Mouse (Mus musculus) gastrocnemius, postnatal 36 days (tissue): Measurements from ENCODE around the gene Thra. TPM values are rescaled to one million over a fixed set of nuclear protein-coding genes. Genes with fewer than 3 reads are reported as not detected.
"Not testable (repeated sequence)": the region's sequence is repeated elsewhere in the genome, so short reads cannot be mapped to it uniquely, and the experiment has no call there.

Experiments used
- DNase-seq, 2 experiments: peaks; one replicate each; pipeline ENCODE4 v3.0.0; 2022
- intact Hi-C: fragments of 180-260 bp; cut with DNase I; formaldehyde crosslinking; loops from one replicate; pipeline ENCODE4 v1.15.1; 2025
- long read RNA-seq, 2 experiments: library from polyadenylated mRNA; stranded (forward); transcript quantifications; one replicate each; pipeline ENCODE4 v2.0.0; 2021
- total RNA-seq, 2 experiments: library from RNA; stranded (reverse); gene quantifications; 2 replicates each; pipeline ENCODE4 v1.2.3; 2021

The Thra gene
- 10 to 100 TPM; 72.6 to 75.7 TPM for total RNA-seq
- long read RNA-seq, experiment 1, partial matches to known transcripts = 12 of 18 reads
- long read RNA-seq, experiment 1, other reads (novel, unspliced or antisense) = 6 of 18 reads
- long read RNA-seq, experiment 2, partial matches to known transcripts = 17 of 41 reads
- long read RNA-seq, experiment 2, other reads (novel, unspliced or antisense) = 19 of 41 reads

DNA sequence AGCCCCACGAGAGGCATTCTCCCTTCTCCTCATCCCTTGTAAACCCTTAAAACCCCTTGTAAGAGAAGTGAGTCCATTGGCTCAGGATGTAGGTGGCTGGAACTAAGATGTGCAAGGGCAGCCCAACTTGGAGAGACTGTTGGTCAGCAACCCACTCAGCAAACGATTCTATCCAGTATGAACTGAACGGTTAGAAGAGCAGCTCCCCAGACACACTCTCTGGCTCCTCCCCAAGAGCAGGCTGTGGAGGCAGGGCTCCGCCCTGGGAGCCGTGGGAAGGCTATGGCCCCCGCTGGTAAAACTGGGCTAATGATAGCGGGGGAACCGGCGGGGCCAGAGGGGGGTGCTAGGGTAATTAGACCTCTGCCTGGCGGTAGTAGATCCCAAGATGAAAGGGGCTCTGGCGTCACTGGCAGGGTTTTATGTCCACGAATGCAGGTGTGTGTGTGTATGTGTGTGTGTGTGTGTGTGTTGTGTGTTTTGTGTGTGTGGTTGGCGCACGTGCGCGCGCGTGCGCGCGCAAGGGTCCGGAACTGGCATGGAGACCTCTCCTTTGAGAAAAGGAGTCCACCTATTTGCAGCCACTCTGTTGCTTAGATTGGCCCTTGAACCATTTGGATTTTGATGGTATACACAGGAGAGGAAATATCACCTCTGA is at the start of gene Thra:
Thra (plus strand) TSS at position 246 of the 658 bp plus-strand sequence.
- intact Hi-C loops = loop anchor here (2.0 kb wide), 1 partner anchor 48 kb away; no protein-coding TSS in a partner anchor
- DNase-seq = peak; percentile 67 to 79

DNA sequence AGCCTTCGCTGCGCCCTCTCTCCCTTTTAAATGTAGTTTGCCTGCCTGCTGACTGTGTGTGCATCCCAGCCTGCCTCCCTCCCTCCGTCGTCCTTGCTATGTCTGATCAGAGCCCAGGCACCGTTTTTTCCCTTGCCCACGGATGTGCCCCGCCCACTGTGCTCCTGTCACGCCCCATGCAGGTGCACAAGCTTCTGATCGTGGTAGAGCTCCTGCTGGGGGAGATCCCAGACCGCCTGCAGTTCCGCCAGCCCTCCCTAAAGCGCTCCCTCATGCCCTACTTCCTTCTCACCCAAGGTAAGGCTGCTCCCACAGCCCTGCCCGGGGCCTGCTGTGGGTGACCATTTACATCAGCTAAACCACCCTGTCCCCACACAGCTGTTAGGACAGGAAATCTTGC is 47.2 kb upstream of the Thra start:
- no peak for DNase-seq
- intact Hi-C loops = no loop called here

DNA sequence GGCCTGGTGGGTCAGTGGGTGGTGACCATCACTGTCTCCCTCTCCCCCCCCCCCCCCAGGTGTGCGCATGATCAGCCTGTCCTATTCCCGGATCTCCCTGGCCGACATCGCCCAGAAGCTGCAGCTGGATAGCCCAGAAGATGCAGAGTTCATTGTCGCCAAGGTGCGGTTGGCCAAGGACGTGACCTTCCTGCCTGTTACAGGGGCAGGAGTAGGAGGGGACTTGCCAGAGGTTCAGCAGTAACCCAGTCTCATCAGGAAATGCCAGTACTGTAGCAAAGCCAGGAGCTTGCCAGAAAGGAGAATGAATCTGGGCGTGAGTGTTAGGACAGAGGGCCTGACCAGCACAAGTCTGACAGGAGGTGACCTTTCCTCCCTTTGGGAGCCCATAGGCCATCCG is 46.7 kb upstream of the Thra start:
- DNase-seq = no peak
- intact Hi-C loops = no loop called here

DNA sequence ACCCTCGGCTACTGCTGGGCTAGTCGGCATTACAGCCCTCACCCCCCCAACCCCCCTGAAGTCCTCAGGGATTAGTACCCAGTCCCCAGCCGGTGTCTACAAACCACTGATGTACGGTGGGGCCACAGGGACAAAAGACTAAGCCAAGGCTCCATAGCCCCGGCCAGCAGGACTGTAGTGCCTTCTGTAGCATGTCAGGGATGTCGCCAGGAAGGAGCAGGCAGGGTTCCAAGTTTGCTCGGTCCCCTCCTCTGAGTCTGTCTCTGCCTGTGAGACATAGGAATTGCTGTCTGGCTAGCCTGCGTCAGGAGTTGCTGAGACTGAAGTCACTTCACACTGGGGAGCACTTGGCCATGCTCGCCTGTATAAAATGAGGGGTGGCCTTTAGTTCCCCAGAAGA is 46.1 kb upstream of the Thra start:
- intact Hi-C loops = no loop called here

DNA sequence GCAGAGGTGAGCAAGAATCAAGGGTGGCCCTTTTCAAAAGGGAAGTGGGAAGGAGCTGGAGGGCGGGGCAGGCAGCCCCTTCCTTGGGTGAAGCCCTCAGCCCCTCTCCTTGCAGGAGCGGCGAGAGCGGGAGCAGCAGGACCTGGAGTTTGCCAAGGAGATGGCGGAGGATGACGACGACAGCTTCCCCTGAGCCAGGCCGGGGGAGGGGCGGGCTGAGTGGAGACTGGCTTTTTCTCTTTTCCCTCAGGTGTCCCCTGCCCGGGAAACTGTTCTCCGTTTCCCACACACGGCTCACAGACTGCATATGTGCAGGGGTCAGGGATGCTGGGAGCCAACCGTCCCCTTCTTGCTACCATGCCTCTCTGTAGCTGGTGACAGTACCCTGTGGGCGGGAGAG is 45.0 kb upstream of the Thra start:
- DNase-seq = no peak
- intact Hi-C loops = no loop called here

More for the DNA sequence above, 46.1 kb upstream of the Thra start:
- no peak for DNase-seq

DNA sequence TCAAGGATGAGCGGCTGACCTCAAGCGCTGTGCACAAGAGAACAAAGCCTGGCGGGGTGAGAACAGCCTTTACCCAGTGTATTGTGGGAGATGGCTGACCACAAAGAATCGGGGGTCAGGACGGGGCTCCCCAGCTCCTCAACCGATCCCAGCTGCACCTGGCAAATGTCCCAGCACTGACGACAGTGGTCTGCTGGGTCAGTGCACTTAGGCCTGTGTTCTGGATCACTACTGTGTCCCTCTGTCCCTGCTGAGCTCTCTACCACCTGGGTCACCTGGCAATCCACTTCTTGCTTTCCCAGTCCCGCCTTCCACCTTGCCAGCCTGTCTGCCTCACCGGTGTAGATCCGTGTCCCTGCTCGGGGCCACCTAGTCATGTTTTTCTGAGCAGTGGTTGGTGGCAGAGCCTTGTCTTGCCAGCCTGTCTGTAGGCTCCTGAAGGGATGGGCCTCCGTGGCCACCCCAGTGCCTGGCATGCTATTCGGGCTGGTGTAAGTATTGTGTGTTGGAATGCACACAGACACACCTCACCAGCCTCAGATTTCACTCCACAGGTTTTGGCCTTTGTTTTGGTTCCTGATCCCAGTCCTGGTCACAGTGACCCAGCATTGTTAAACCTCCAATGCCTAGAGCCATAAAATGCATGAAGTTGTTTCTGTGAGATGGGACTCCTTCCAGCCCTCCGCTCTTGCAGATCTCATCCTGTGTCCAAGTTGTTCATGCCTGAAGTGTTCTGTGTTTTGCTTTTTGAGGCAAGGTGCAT is 43.8 kb upstream of the Thra start:
- intact Hi-C loops = no loop called here
- DNase-seq = no peak

DNA sequence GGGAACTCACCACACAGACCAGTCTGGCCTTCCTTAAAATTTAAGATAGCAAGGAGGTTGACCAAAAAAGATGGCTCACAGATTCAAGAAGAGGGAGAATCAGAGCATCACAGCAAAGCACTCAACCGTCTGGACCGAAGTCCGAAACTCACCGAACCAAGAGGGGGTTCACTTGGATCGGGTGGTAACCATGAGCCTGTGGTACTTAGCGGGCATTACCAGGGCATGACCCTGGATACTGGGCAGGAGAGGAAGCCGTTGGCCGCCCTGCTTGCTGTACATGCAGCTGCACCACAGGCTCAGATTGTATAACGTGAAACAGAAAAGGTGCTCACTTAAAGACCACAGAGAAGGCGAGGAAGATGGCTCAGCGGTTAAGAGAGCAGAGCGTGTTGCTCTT is 43.2 kb upstream of the Thra start:
- DNase-seq = no peak
- intact Hi-C loops = no loop called here

DNA sequence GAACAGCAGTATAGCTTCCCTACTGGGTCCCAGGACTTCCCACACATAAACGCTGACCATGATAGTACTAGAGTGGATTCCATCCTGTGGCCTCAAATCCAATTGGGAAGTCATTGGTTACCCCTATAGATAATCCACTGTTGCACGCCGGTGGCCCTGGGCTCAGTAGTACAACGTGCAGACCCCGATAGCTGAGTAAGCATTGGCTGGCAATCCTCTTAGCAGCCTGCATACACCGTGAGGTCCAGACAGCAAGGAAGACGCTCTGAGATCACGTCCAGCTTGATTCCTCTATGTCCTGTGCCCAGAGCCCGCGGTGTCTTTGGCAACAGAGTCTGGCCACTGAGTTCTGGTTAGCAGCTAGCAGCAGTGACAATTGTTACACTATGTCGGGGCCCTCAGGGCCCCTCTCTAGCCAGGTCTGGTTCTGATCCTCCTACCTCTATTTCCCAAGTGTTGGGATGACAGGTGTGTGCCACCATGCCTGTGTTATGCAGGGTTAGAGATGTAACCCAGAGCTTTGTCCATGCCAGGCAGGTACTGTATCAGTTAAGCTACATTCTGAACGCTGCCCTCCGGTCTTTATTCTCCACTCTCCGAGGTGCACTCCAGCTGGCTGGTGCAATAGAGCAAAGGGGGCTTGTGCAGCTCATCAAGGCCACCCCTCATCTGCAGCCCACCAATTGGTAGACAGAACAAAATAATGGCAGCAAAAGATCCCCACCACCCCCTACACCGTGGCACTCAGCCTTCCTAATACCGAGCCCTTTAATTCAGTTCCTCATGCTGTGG is 41.4 kb upstream of the Thra start:
- intact Hi-C loops = no loop called here
- DNase-seq = no peak

DNA sequence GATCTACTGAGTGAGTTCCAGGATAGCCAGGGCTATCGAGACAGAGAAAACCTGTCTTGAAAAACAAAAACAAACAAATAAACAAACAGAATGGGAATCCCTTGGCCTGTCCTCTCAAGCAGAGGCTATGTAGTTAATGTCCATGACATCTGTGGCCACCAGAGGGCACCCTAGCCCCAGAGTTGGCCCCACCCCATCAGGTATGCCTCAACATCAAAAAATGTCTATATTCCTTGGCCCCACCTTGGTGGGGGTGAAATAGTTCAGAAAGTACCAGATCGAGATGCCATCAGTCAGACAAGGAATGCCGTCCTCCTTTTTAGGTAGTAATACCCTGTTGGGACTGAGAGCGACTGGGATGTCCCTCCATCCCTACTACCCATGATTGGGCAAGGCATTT is 40.5 kb upstream of the Thra start:
- peak; percentile 66 to 77 for DNase-seq
- intact Hi-C loops = loop anchor here (2.0 to 5.0 kb wide), 3 partner anchors 87 to 212 kb away; no protein-coding TSS in a partner anchor

DNA sequence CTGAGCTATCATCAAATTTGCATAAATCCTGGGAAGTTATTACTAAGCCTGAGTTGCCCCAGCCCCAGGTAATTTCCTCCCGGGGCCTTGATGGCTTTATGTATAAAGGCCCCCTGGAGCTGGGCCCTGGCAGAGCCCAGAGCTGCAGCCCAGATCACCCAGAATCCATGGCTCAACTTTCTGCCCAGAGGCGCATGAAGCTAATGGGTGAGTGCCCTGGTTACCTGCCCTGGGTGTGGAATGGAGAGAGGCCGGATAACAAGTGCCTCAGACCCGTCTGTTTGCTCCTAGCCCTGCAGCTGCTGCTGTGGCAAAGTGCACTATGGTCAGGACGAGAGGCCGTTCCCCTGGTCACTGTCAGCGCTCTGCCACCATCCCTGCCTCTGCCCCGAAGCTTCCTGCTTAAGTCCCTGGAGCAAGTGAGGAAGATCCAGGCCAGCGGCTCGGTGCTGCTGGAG is 39.2 kb upstream of the Thra start, which contains the start of gene Csf3:
Csf3 (plus strand) TSS at position 51 of the 458 bp plus-strand sequence.
- DNase-seq = no peak
- intact Hi-C loops = loop anchor here (2.0 to 5.0 kb wide), 3 partner anchors 86 to 211 kb away; no protein-coding TSS in a partner anchor

DNA sequence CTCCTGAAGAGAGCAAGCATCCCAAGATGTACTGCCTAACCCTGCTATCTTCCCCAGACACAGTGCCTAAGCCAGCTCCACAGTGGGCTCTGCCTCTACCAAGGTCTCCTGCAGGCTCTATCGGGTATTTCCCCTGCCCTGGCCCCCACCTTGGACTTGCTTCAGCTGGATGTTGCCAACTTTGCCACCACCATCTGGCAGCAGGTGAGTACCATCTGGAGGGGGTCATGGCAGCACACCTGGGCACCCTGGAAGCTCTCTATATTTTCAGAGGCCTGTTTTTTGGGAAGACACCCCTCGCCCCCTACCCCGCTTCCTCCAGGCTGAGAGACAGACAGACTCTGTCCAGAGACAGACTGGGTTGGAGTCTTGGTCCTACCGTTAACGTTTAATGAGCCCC is 38.1 kb upstream of the Thra start:
- DNase-seq = no peak
- intact Hi-C loops = loop anchor here (5.0 kb wide), 1 partner anchor 210 kb away; no protein-coding TSS in a partner anchor

DNA sequence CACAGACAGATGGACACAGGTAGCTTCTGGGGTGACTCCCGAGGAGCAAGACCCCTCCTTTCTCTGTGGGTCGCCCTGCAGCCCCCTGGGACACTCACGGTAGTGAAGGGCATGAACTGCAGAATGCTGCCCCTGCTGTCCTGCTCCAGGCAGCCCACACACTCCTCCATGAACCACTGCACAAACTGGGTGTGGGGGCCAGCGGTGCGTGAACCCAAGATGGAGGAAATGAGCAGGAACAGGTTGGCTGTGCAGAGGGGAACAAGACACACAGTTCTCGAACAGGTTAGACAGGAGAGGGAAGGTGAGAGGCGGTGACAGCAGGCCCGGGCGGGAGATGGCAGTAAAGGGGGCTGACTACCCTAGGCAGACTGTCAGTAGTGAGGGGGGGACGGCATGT is 35.4 kb upstream of the Thra start:
- DNase-seq = no peak
- intact Hi-C loops = no loop called here

DNA sequence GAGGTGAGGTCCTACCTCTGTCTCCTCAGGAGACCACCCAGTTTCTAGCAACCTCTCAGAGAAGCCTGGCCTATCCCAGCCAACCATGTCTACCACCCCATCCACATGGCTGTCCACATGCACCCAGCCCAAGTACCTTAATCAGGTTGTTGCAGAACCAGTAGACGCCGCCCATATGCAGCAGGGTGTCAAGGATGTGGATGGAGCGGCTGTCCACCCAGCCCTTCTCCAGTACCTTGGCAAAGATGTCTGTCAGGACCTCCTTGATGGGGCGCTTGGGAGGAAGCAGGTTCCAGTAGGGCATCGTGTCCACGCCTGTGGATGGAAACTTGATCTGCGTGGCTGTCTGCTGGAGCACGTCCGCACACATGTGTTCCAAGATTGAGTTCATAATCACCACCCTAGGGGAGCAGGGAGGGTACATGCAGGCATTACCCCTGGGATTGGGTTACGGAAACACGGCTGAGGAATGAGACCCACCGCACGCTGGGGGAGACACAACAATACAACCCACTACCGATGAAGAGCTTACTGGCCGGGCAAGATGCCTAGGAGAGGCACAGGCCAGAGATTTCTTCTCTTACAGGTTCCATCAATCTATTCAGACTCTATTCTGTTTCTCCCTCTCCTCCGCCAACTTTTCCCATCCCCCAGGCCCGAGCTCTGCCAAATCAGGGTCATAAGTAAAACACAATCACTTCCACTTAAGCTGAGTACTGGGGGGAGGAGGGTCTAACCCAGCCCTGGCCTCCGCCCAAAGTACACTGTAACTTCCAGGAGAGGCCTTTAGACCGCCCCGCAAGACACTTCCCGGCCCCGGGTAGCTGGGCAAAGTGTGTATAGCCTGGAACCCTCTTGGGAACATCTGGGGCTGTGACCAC is 32.8 kb upstream of the Thra start:
- intact Hi-C loops = no loop called here
- DNase-seq = no peak

DNA sequence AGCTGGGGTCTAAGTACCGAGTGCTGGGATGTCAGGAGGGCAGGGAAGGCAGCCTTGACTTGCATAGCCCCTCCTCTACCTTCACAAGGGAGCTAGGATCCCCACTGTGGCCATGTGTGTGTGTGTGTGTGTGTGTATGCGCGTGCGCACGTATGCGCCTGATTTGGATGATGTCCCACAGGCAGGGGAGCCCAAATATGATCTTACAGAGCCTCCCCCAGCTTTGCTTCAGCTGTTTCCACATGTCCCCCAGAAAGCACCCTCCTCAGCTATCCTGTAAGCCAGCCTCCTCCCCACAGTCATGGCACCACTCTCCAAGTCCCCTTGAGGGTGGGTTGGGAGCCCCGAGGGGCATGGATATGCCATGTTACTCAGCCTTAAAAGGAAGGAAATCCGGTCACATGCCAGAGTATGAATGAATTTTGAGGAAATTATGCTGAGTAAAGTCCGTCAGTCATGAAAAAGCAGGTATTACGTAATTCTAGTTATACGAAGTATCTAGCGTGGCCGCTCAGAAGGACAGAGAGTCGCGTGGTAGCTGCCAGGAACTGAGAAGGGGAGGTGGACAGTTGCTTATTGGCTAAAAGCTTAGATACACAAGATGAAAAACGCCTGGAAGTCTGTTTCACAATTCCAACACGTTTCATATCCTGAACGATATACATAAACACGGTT is 32.0 kb upstream of the Thra start:
- no peak for DNase-seq
- intact Hi-C loops = no loop called here

DNA sequence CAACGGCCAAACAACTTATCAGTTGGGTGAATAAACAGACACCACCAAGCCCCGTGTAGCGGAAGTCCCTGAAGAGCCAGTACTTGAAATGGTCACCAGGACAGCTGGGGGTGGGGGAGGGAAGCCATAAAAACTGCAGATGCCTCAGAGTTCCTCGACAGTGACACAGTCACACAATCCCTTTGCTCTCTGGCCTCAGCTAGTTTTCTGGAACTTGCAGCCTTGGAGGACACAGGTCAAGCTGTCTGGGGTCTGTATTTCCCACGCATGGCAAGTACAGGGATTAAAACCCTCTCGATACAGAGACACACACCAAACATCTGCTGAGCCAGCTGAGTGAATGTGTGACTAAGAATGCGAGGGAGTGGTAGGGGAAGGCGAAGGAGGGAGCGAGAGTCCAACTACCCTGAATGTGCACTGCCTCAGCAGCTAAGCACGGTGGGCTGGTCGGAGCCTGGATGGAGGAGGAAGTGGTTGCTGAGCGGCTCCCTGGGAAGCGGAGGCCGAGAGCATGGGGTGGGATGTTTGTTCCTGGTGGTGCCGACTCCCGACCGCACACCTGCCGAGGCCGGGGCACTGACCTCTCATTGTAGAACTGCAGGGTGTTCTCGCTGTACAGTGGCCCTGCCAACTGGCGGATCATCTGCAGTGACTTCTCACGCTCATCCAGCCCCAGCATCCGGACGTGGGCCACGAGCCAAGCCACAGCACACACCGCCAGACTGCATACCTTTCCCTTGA is 31.3 kb upstream of the Thra start:
- intact Hi-C loops = no loop called here
- peak in 1 of 2 experiments; percentile 42 for DNase-seq

DNA sequence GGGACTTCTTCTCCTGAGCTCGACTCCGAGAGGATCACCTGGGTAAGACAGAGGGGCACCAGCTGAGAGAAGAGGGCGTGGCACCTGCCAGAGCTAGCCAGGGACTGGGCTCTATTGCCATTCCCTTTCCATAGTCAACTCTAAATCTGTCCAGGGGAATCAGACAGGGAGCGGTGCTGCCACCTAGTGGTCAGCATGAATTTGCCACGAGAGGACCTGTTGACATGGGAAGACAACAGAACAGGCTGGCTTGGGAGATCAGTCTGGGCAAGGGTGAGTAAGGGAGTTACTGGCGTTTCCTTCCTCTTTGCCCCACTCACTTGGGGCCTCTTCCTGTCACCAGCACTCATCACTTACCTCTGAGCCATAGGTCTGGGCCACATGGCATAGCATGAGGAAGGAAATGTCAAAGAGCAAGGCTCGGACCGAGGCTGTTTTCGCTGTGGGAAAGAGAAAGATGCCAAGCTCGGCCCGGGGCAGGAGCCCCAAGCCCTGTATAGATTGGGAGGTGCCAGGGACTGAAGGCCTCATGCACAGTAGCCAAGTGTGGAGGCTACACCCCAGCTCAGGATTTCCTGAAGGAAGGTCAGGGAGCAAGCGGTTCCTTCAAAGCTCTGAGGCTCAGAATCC is 29.9 kb upstream of the Thra start:
- intact Hi-C loops = loop anchor here (10.0 kb wide), 1 partner anchor 54 kb away; no protein-coding TSS in a partner anchor
- DNase-seq = peak; percentile 76 to 81

DNA sequence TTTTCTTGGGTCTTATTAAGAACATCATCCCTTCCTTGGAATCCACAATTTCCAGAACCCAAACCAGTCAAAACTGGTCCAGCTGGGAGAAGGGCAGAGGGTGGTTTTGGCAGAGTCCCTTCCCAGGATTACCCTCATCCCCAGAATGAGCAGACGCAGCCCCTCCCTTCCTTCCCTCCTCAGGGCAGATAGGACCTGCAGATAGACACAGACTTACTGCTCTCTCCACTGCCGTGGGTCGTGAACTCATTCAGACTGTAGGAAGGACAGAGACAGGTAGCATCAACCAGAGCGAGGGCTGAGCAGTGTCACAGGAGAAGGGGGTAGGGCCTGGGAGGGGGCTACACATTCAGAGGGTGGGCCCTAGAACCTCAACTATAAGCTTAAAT is 29.4 kb upstream of the Thra start:
- DNase-seq = peak in 1 of 2 experiments; percentile 3
- intact Hi-C loops = loop anchor here (10.0 kb wide), 1 partner anchor 54 kb away; no protein-coding TSS in a partner anchor

DNA sequence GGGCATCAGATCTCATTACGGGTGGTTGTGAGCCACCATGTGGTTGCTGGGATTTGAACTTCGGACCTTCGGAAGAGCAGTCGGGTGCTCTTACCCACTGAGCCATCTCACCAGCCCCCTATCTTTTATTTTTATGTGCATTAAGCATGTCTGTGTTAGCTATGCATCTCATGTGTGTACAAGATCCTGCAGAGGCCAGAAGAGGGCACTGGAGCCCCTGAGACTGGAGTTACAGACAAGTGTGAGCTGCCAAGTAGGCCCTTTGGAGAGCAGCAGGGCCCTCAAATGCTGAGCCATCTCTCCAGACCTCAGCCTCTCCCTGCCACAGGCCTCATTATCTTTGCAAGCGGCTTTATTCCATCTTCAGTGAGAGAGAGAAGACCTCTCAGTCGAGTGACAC is 28.4 kb upstream of the Thra start:
- intact Hi-C loops = loop anchor here (10.0 kb wide), 1 partner anchor 53 kb away; no protein-coding TSS in a partner anchor

More for the DNA sequence above, 28.4 kb upstream of the Thra start:
- DNase-seq = not testable (repeated sequence)
